Mouse (Mus musculus): ENCODE data around the gene Adcy10. TPM values are rescaled to one million over a fixed set of nuclear protein-coding genes. Genes with fewer than 3 reads are reported as not detected.

The Adcy10 gene
- polyA plus RNA-seq, 1 experiment from 2014 or later: 0.49 TPM

Other genes with a start within 250 kb of the Adcy10 start
- gene Tiprl, start 248.2 kb upstream of the Adcy10 start, polyA plus RNA-seq (2015; fragmentation: Nextera tagmentation; extraction: Ambion mirVana): 126 and 138 TPM in 2 replicates
- gene Gpr161, start 189.4 kb upstream of the Adcy10 start, polyA plus RNA-seq (2015; fragmentation: Nextera tagmentation; extraction: Ambion mirVana): 2.3 and 2.6 TPM in 2 replicates
- 16.0 and 16.6 TPM in 2 replicates for gene Dcaf6, start 24.7 kb upstream of the Adcy10 start, polyA plus RNA-seq (2015; fragmentation: Nextera tagmentation; extraction: Ambion mirVana)
- 216 and 252 TPM in 2 replicates for gene Mpc2, start 24.5 kb upstream of the Adcy10 start, polyA plus RNA-seq (2015; fragmentation: Nextera tagmentation; extraction: Ambion mirVana)
- gene Mpzl1, start 149.4 kb downstream of the Adcy10 start, polyA plus RNA-seq (2015; fragmentation: Nextera tagmentation; extraction: Ambion mirVana): 159 and 163 TPM in 2 replicates
- gene Rcsd1, start 224.6 kb downstream of the Adcy10 start, polyA plus RNA-seq (2015; fragmentation: Nextera tagmentation; extraction: Ambion mirVana): 8.1 and 29.8 TPM in 2 replicates

Measured in neural tube, embryonic 15.5 days (tissue).